ENCODE assay signal across 15 mouse cellular contexts in genomic region chr6:89288156-89288555, GRCm38 (mm10).
DNase-seq lines count a peak whose midpoint lies in the region; ATAC-seq and TF ChIP-seq lines count a peak whose summit lies in the region.
"Had no signal": no experiment of that assay in that cellular context is flagged by ENCODE, and none has a peak within 500 bp of the region (broad histone marks: within the 10 kb centered on the region; RNA-seq: fewer than 3 reads in every experiment).

No protein-coding gene starts in this region.

- 0 out of 2 replicates have a peak overlapping the region, but pooled peaks have one; percentile 5 for H3K27ac ChIP-seq in forebrain, embryonic 10.5 days
- H3K27ac ChIP-seq in forebrain, postnatal 0 days (ENCODE audit: low read depth, low read length) = no peak overlapping the region
- H3K27ac ChIP-seq: hindbrain, embryonic 15.5 days had no signal

- TF ChIP-seq CTCF in forebrain, postnatal 0 days (IDR thresholded peaks at IDR 0.05; ENCODE audit: low read depth) = no peak

- peaks cover 25% of the 10 kb centered on the region for H3K27me3 ChIP-seq in forebrain, embryonic 10.5 days (ENCODE audit: poor library complexity, severe bottlenecking)
- H3K27me3 ChIP-seq in forebrain, postnatal 0 days (ENCODE audit: insufficient read depth, low read length) = no peaks in the 10 kb centered on the region
- no peaks in the 10 kb centered on the region for H3K27me3 ChIP-seq in splenic B cell, adult 2 months (ENCODE audit: control insufficient read depth, insufficient read depth, low read length, poor library complexity, severe bottlenecking)
- H3K27me3 ChIP-seq: hindbrain, embryonic 15.5 days had no signal

- H3K36me3 ChIP-seq in forebrain, embryonic 10.5 days (replicated peaks) = no peaks in the 10 kb centered on the region
- no peaks in the 10 kb centered on the region for H3K36me3 ChIP-seq in forebrain, postnatal 0 days (ENCODE audit: insufficient read depth)
- H3K36me3 ChIP-seq in splenic B cell, adult 2 months (ENCODE audit: control insufficient read depth, insufficient read depth, low read length, poor library complexity, severe bottlenecking) = no peaks in the 10 kb centered on the region
- H3K36me3 ChIP-seq: hindbrain, embryonic 15.5 days had no signal

- peaks cover 34% of the 10 kb centered on the region for H3K4me1 ChIP-seq in forebrain, embryonic 10.5 days
- H3K4me1 ChIP-seq in forebrain, postnatal 0 days (ENCODE audit: insufficient read depth) = peaks cover 5% of the 10 kb centered on the region; the same call in 1 of the 2 replicates

- WGBS in forebrain, embryonic 10.5 days = 26% methylated on average over 6 of the region's 6 CpGs
- 32% methylated on average over 6 of the region's 6 CpGs for WGBS in forebrain, postnatal 0 days

- peaks cover 5% of the 10 kb centered on the region for H3K9me3 ChIP-seq in forebrain, embryonic 10.5 days
- no peaks in the 10 kb centered on the region for H3K9me3 ChIP-seq in forebrain, postnatal 0 days (ENCODE audit: low read length)
- H3K9me3 ChIP-seq: hindbrain, embryonic 15.5 days had no signal

- H3K9ac ChIP-seq in forebrain, postnatal 0 days = no peak overlapping the region
- H3K9ac ChIP-seq: hindbrain, embryonic 15.5 days had no signal

- no peak for DNase-seq in forebrain, embryonic 10.5 days (ENCODE audit: extremely low spot score, low spot score)
- DNase-seq in forebrain, postnatal 0 days = no peak
- DNase-seq in CD4-positive helper T cell, adult 2 months (ENCODE audit: low read depth, low spot score) = peak; percentile 68
- DNase-seq in WW6 (ENCODE audit: low read depth, low spot score) = peak; percentile 36
- DNase-seq in splenic B cell, adult 2 months (ENCODE audit: low read depth, low spot score) = peak; percentile 86
- no peak for DNase-seq in urinary bladder, adult 2 months (ENCODE audit: low spot score)
- DNase-seq in urinary bladder, postnatal 14 days (ENCODE audit: low spot score) = no peak
- no peak for DNase-seq in gastrocnemius, postnatal 25 days
- DNase-seq: adrenal gland, adult 8-10 months; cerebellum, postnatal 14 days; kidney, adult 2 months; liver; lung, adult 2 months had no signal

- no peak overlapping the region for H3K4me3 ChIP-seq in forebrain, embryonic 10.5 days
- H3K4me3 ChIP-seq in forebrain, postnatal 0 days (ENCODE audit: low read depth, low read length) = no peak overlapping the region
- H3K4me3 ChIP-seq: erythroblast, embryonic 14.5 days; hindbrain, embryonic 15.5 days had no signal

- no peak for ATAC-seq in forebrain, postnatal 0 days

- H3K4me2 ChIP-seq in forebrain, postnatal 0 days (ENCODE audit: low read depth) = no peak overlapping the region
- H3K4me2 ChIP-seq: hindbrain, embryonic 15.5 days had no signal

Comparison
In these comparisons a context has a peak if more than half of its experiments do, and no peak if none do; other contexts are left out.
1. DNase-seq: peak in CD4-positive helper T cell, adult 2 months (single experiment), WW6 (single experiment) and splenic B cell, adult 2 months (single experiment); none in forebrain, embryonic 10.5 days (single experiment), forebrain, postnatal 0 days (single experiment), urinary bladder, adult 2 months (single experiment), urinary bladder, postnatal 14 days (single experiment) and gastrocnemius, postnatal 25 days (single experiment).